Mouse (Mus musculus) stomach, postnatal 0 days (tissue): ENCODE measurements at regions not wholly inside any gene's neighbourhood (a gene's known extent, or its start where the extent isn't known, plus 50 kb on each side); places are given as distances from the start of the nearest gene placed in this dataset.

ENCODE experiments used
- CTCF ChIP-seq: IDR thresholded peaks from 2 replicates; pipeline ENCODE4 v1.5.1; 2016; ENCODE audit warnings: antibody characterized with exemption, low read depth, mild to moderate bottlenecking, moderate library complexity
- EP300 ChIP-seq: optimal IDR thresholded peaks from 2 replicates; pipeline ENCODE3; 2016; ENCODE audit warnings: antibody characterized with exemption

DNA sequence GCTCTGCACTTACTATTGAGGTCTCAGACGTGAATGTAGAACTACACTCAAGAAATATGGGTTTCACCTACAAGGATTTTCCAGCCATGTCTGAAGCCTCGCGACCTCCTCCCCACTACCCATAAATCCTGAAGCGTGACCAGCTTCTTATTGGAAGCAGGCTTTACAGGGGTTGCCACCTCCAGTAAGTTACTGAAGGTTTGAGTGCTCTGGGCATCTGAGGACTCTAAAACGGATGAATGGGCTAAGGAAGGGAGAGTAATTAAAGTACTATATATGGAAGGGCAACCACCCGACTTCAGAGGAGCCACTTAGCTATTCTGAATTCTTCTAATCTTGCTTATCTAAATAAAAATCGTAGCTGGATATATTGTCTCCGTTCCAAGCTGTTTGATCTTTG lies 136.1 kb upstream of the Hmga2 start:
- TF ChIP-seq CTCF (no peak), EP300 (no peak)
